Mouse (Mus musculus): ENCODE results near the gene Slc35f2. TPM values are rescaled to one million over a fixed set of nuclear protein-coding genes. Genes with fewer than 3 reads are reported as not detected.
A peak's percentile ranks its signal among the peaks of the same experiment; 100 is the strongest.

Slc35f2 gene
- polyA plus RNA-seq, 1 experiment from 2014 or later, result 7.9 TPM

- Histone ChIP-seq H3K36me3 (no peaks in the 10 kb centered on the region), H3K4me1 (no peaks in the 10 kb centered on the region), H3K9ac (no peak overlapping the region), H3K9me3 (no peaks in the 10 kb centered on the region), H3K4me2 (peak overlapping the region; percentile 57), H3K27me3 (replicated peaks) (no peaks in the 10 kb centered on the region), H3K4me3 (replicated peaks) (peak overlapping the region; percentile 40), H3K27ac (no peak overlapping the region)
- WGBS, result 33% methylated on average over 2 of the region's 2 CpGs
- ATAC-seq (ENCODE audit: insufficient read depth, low FRiP score, low read depth), result no peak
These were observed 58.5 kb downstream of the Slc35f2 start for GRCm38 (mm10) chr9:53829866-53830209.

GRCm38 (mm10) chr9:53835039-53835438, 63.7 kb downstream of the Slc35f2 start:
- Histone ChIP-seq H3K4me1 (no peaks in the 10 kb centered on the region), H3K9ac (no peak overlapping the region), H3K36me3 (no peaks in the 10 kb centered on the region), H3K4me2 (no peak overlapping the region), H3K27me3 (replicated peaks) (no peaks in the 10 kb centered on the region), H3K4me3 (replicated peaks) (no peak overlapping the region), H3K27ac (no peak overlapping the region), H3K9me3 (no peaks in the 10 kb centered on the region)
- WGBS, result 58% methylated on average over 3 of the region's 3 CpGs
- no peak for ATAC-seq (ENCODE audit: insufficient read depth, low FRiP score, low read depth)

- no peak overlapping the region for H3K27ac ChIP-seq
- no peak overlapping the region for H3K4me2 ChIP-seq
- H3K36me3 ChIP-seq, result no peaks in the 10 kb centered on the region
- H3K27me3 ChIP-seq (replicated peaks), result no peaks in the 10 kb centered on the region
- H3K4me3 ChIP-seq (replicated peaks), result no peak overlapping the region
- 54% methylated on average over 4 of the region's 4 CpGs for WGBS
- no peaks in the 10 kb centered on the region for H3K9me3 ChIP-seq
- no peaks in the 10 kb centered on the region for H3K4me1 ChIP-seq
- ATAC-seq (ENCODE audit: insufficient read depth, low FRiP score, low read depth), result no peak
- no peak overlapping the region for H3K9ac ChIP-seq
These were observed 64.6 kb downstream of the Slc35f2 start for GRCm38 (mm10) chr9:53835976-53836375.

GRCm38 (mm10) chr9:53838816-53839215, 67.5 kb downstream of the Slc35f2 start:
- no peak overlapping the region for H3K4me3 ChIP-seq (replicated peaks)
- WGBS, result 65% methylated on average over 8 of the region's 8 CpGs
- H3K4me1 ChIP-seq, result no peaks in the 10 kb centered on the region
- H3K27me3 ChIP-seq (replicated peaks), result no peaks in the 10 kb centered on the region
- no peaks in the 10 kb centered on the region for H3K36me3 ChIP-seq
- no peak for ATAC-seq (ENCODE audit: insufficient read depth, low FRiP score, low read depth)
- H3K27ac ChIP-seq, result no peak overlapping the region
- H3K9ac ChIP-seq, result no peak overlapping the region
- no peaks in the 10 kb centered on the region for H3K9me3 ChIP-seq
- no peak overlapping the region for H3K4me2 ChIP-seq

- WGBS, result 72% methylated on average over 8 of the region's 8 CpGs
These were observed 77.2 kb downstream of the Slc35f2 start for GRCm38 (mm10) chr9:53848548-53848947.

GRCm38 (mm10) chr9:53849864-53850263, 78.5 kb downstream of the Slc35f2 start, which contains the start of gene Sln:
Gene Sln (plus strand): TSS chr9:53850164.
- H3K9me3 ChIP-seq, result no peaks in the 10 kb centered on the region
- no peaks in the 10 kb centered on the region for H3K27me3 ChIP-seq (replicated peaks)
- no peak for ATAC-seq (ENCODE audit: insufficient read depth, low FRiP score, low read depth)
- H3K36me3 ChIP-seq, result no peaks in the 10 kb centered on the region
- no peak within 1 kb of the TSS for H3K4me3 ChIP-seq (replicated peaks)
- WGBS, result 84% methylated on average over 4 of the region's 4 CpGs
- H3K4me1 ChIP-seq, result no peaks in the 10 kb centered on the region
- H3K27ac ChIP-seq, result no peak within 1 kb of the TSS
- H3K4me2 ChIP-seq, result no peak within 1 kb of the TSS
- H3K9ac ChIP-seq, result no peak within 1 kb of the TSS

More at GRCm38 (mm10) chr9:53848548-53848947, 77.2 kb downstream of the Slc35f2 start:
- H3K9ac ChIP-seq, result no peak overlapping the region
- no peak for ATAC-seq (ENCODE audit: insufficient read depth, low FRiP score, low read depth)
- H3K4me1 ChIP-seq, result no peaks in the 10 kb centered on the region
- no peaks in the 10 kb centered on the region for H3K27me3 ChIP-seq (replicated peaks)
- no peaks in the 10 kb centered on the region for H3K9me3 ChIP-seq
- no peaks in the 10 kb centered on the region for H3K36me3 ChIP-seq
- H3K4me2 ChIP-seq, result no peak overlapping the region
- H3K4me3 ChIP-seq (replicated peaks), result no peak overlapping the region
- H3K27ac ChIP-seq, result no peak overlapping the region

GRCm38 (mm10) chr9:53852158-53852557, 80.8 kb downstream of the Slc35f2 start:
- no peak for ATAC-seq (ENCODE audit: insufficient read depth, low FRiP score, low read depth)
- Histone ChIP-seq H3K9me3 (no peaks in the 10 kb centered on the region), H3K4me1 (no peaks in the 10 kb centered on the region), H3K4me2 (no peak overlapping the region), H3K27ac (no peak overlapping the region), H3K36me3 (no peaks in the 10 kb centered on the region), H3K4me3 (replicated peaks) (no peak overlapping the region), H3K27me3 (replicated peaks) (no peaks in the 10 kb centered on the region), H3K9ac (no peak overlapping the region)
- WGBS, result 72% methylated on average over 4 of the region's 4 CpGs

GRCm38 (mm10) chr9:53853672-53854071, 82.3 kb downstream of the Slc35f2 start:
- 71% methylated on average over 1 of the region's 1 CpGs for WGBS
- H3K4me1 ChIP-seq, result no peaks in the 10 kb centered on the region
- no peak overlapping the region for H3K27ac ChIP-seq

GRCm38 (mm10) chr9:53854525-53854924, 83.2 kb downstream of the Slc35f2 start:
- no peak overlapping the region for H3K27ac ChIP-seq
- ATAC-seq (ENCODE audit: insufficient read depth, low FRiP score, low read depth), result no peak
- H3K9ac ChIP-seq, result no peak overlapping the region
- H3K36me3 ChIP-seq, result no peaks in the 10 kb centered on the region
- H3K4me3 ChIP-seq (replicated peaks), result no peak overlapping the region
- no peak overlapping the region for H3K4me2 ChIP-seq
- H3K9me3 ChIP-seq, result no peaks in the 10 kb centered on the region
- WGBS, result 73% methylated on average over 1 of the region's 1 CpGs
- H3K27me3 ChIP-seq (replicated peaks), result no peaks in the 10 kb centered on the region
- no peaks in the 10 kb centered on the region for H3K4me1 ChIP-seq

More at GRCm38 (mm10) chr9:53853672-53854071, 82.3 kb downstream of the Slc35f2 start:
- H3K27me3 ChIP-seq (replicated peaks), result no peaks in the 10 kb centered on the region
- H3K9ac ChIP-seq, result no peak overlapping the region
- no peaks in the 10 kb centered on the region for H3K36me3 ChIP-seq
- no peak for ATAC-seq (ENCODE audit: insufficient read depth, low FRiP score, low read depth)
- no peaks in the 10 kb centered on the region for H3K9me3 ChIP-seq
- H3K4me2 ChIP-seq, result no peak overlapping the region
- H3K4me3 ChIP-seq (replicated peaks), result no peak overlapping the region

- H3K4me1 ChIP-seq, result no peaks in the 10 kb centered on the region
- H3K9ac ChIP-seq, result no peak overlapping the region
- no peak overlapping the region for H3K4me2 ChIP-seq
- H3K36me3 ChIP-seq, result no peaks in the 10 kb centered on the region
- no peak overlapping the region for H3K27ac ChIP-seq
- no peak for ATAC-seq (ENCODE audit: insufficient read depth, low FRiP score, low read depth)
- 61% methylated on average over 5 of the region's 5 CpGs for WGBS
- no peaks in the 10 kb centered on the region for H3K9me3 ChIP-seq
- no peaks in the 10 kb centered on the region for H3K27me3 ChIP-seq (replicated peaks)
- H3K4me3 ChIP-seq (replicated peaks), result no peak overlapping the region
These were observed 86.5 kb downstream of the Slc35f2 start for GRCm38 (mm10) chr9:53857864-53858263.

Other genes starting within 250 kb of the Slc35f2 start
- gene Atm, start 234.8 kb upstream of the Slc35f2 start, polyA plus RNA-seq (2015; fragmentation: Nextera tagmentation; extraction: Ambion mirVana), result 11.8 and 12.4 TPM in 2 replicates
- gene Npat, start 234.5 kb upstream of the Slc35f2 start, polyA plus RNA-seq (2015; fragmentation: Nextera tagmentation; extraction: Ambion mirVana), result 14.6 and 15.6 TPM in 2 replicates
- gene Acat1, start 161.2 kb upstream of the Slc35f2 start, polyA plus RNA-seq (2015; fragmentation: Nextera tagmentation; extraction: Ambion mirVana), result 106 and 118 TPM in 2 replicates
- 32.7 and 33.7 TPM in 2 replicates for gene Cul5, start 101.5 kb upstream of the Slc35f2 start, polyA plus RNA-seq (2015; fragmentation: Nextera tagmentation; extraction: Ambion mirVana)
- 0.53 and 0.59 TPM in 2 replicates for gene Rab39, start 65.3 kb upstream of the Slc35f2 start, polyA plus RNA-seq (2015; fragmentation: Nextera tagmentation; extraction: Ambion mirVana)
- 1.6 and 4.9 TPM in 2 replicates for gene Sln, start 78.6 kb downstream of the Slc35f2 start, polyA plus RNA-seq (2015; fragmentation: Nextera tagmentation; extraction: Ambion mirVana)
- gene Elmod1, start 203.8 kb downstream of the Slc35f2 start, polyA plus RNA-seq (2015; fragmentation: Nextera tagmentation; extraction: Ambion mirVana), result 0.30 and 0.32 TPM in 2 replicates